Mouse (Mus musculus): ENCODE measurements at regions not wholly inside any gene's neighbourhood (a gene's known extent, or its start where the extent isn't known, plus 50 kb on each side); places are given as distances from the start of the nearest gene placed in this dataset.

- Histone ChIP-seq H3K4me3 (ENCODE audit: control insufficient read depth in 1 of 2, insufficient read depth in 1 of 2, low read depth in 2 of 2, low read length in 2 of 2) (no peak overlapping the region), H3K4me1 (ENCODE audit: control insufficient read depth in 1 of 2, insufficient read depth in 2 of 2, low read length in 2 of 2) (no peaks in the 10 kb centered on the region), H3K9me3 (replicated peaks; ENCODE audit: insufficient read depth, low read length) (no peaks in the 10 kb centered on the region), H3K79me2 (ENCODE audit: control insufficient read depth, insufficient read depth, low read length, poor library complexity) (no peaks in the 10 kb centered on the region), H3K27me3 (ENCODE audit: control insufficient read depth in 1 of 2, insufficient read depth in 2 of 2, low read length in 2 of 2) (no peaks in the 10 kb centered on the region; a peak in 3 of 4 replicates), H3K36me3 (ENCODE audit: control insufficient read depth in 1 of 2, insufficient read depth in 2 of 2, low read length in 2 of 2) (no peaks in the 10 kb centered on the region), H3K27ac (ENCODE audit: control insufficient read depth, low read depth, low read length) (no peak overlapping the region), H3K9ac (ENCODE audit: control insufficient read depth, low read depth, low read length, poor library complexity, severe bottlenecking) (no peak overlapping the region)
- DNase-seq (ENCODE audit: low read depth, low spot score), result no peak
- TF ChIP-seq NELFE (IDR thresholded peaks at IDR 0.05; ENCODE audit: low read depth, low read length) (no peak), GATA1 (IDR thresholded peaks at IDR 0.05; ENCODE audit: low read depth, low read length) (no peak), HCFC1 (IDR thresholded peaks at IDR 0.05; ENCODE audit: low read depth, low read length) (no peak), CHD1 (IDR thresholded peaks at IDR 0.05; ENCODE audit: low read depth, low read length) (no peak), ETS1 (IDR thresholded peaks at IDR 0.05; ENCODE audit: low read depth, low read length) (no peak), POLR2AphosphoS2 (IDR thresholded peaks at IDR 0.05; ENCODE audit: low read length) (no peak), SIN3A (IDR thresholded peaks at IDR 0.05; ENCODE audit: low read length) (no peak), E2F4 (IDR thresholded peaks at IDR 0.05; ENCODE audit: borderline replicate concordance, low read depth, low read length) (no peak), MAX (IDR thresholded peaks at IDR 0.05; ENCODE audit: low read length) (no peak), RAD21 (IDR thresholded peaks at IDR 0.05; ENCODE audit: low read depth, low read length) (no peak), ZKSCAN1 (IDR thresholded peaks at IDR 0.05; ENCODE audit: low read depth, low read length) (no peak), NRF1 (IDR thresholded peaks at IDR 0.05; ENCODE audit: insufficient read depth, low read depth, low read length, poor library complexity, severe bottlenecking) (no peak), BHLHE40 (IDR thresholded peaks at IDR 0.05; ENCODE audit: borderline replicate concordance, low read depth, low read length) (no peak), TAL1 (IDR thresholded peaks at IDR 0.05; ENCODE audit: low read length) (no peak), CHD2 (IDR thresholded peaks at IDR 0.05; ENCODE audit: low read length) (no peak), MAZ (IDR thresholded peaks at IDR 0.05; ENCODE audit: low read depth, low read length) (no peak), MXI1 (IDR thresholded peaks at IDR 0.05; ENCODE audit: low read depth, low read length) (no peak)
These were observed 129.0 kb upstream of the Arid2 start for GRCm38 (mm10) chr15:96158321-96158720.

GRCm38 (mm10) chr15:96164771-96165431 is 122.4 kb upstream of the Arid2 start:
- no peak for TF ChIP-seq POLR2A (IDR thresholded peaks at IDR 0.05; ENCODE audit: control insufficient read depth in 1 of 2, insufficient read depth in 1 of 2, low read depth in 1 of 2, low read length in 2 of 2, poor library complexity in 1 of 2)
- no peak for TF ChIP-seq TBP (IDR thresholded peaks at IDR 0.05; ENCODE audit: low read depth, low read length)
- TF ChIP-seq ZNF384 (IDR thresholded peaks at IDR 0.05; ENCODE audit: low read depth, low read length), result no peak
- no peaks in the 10 kb centered on the region for H3K36me3 ChIP-seq (ENCODE audit: control insufficient read depth in 1 of 2, insufficient read depth in 2 of 2, low read length in 2 of 2)
- no peaks in the 10 kb centered on the region for H3K9me3 ChIP-seq (replicated peaks; ENCODE audit: insufficient read depth, low read length)
- no peak overlapping the region for H3K27ac ChIP-seq (ENCODE audit: control insufficient read depth, low read depth, low read length)
- no peaks in the 10 kb centered on the region; a peak in 2 of 4 replicates for H3K27me3 ChIP-seq (ENCODE audit: control insufficient read depth in 1 of 2, insufficient read depth in 2 of 2, low read length in 2 of 2)
- DNase-seq (ENCODE audit: low read depth, low spot score), result no peak
- no peak overlapping the region for H3K4me3 ChIP-seq (ENCODE audit: control insufficient read depth in 1 of 2, insufficient read depth in 1 of 2, low read depth in 2 of 2, low read length in 2 of 2)
- H3K79me2 ChIP-seq (ENCODE audit: control insufficient read depth, insufficient read depth, low read length, poor library complexity), result no peaks in the 10 kb centered on the region
- no peaks in the 10 kb centered on the region for H3K4me1 ChIP-seq (ENCODE audit: control insufficient read depth in 1 of 2, insufficient read depth in 2 of 2, low read length in 2 of 2)
- H3K9ac ChIP-seq (ENCODE audit: control insufficient read depth, low read depth, low read length, poor library complexity, severe bottlenecking), result no peak overlapping the region

Measured in MEL (cell line).